Comparison of ENCODE assay signal across 9 mouse cellular contexts in genomic region chr10:70204505-70205399, GRCm38 (mm10). TPM values are rescaled to one million over a fixed set of nuclear protein-coding genes. Genes with fewer than 3 reads are reported as not detected.
DNase-seq lines count a peak whose midpoint lies in the region; ATAC-seq and TF ChIP-seq lines count a peak whose summit lies in the region.
"Had no signal": no experiment of that assay in that cellular context is flagged by ENCODE, and none has a peak within 500 bp of the region (broad histone marks: within the 10 kb centered on the region; RNA-seq: fewer than 3 reads in every experiment).

Mrln (plus strand) TSS chr10:70204664.

- TF ChIP-seq EP300 in lung, postnatal 0 days (IDR thresholded peaks at IDR 0.05) = 0 out of 2 replicates have a peak, but pooled peaks have one; percentile 20

- H3K27ac ChIP-seq in lung, postnatal 0 days (ENCODE audit: low read length) = 0 out of 2 replicates have a peak within 1 kb of the TSS, but pooled peaks have one; percentile 15
- peak within 1 kb of the TSS; percentile 2; the same call in 1 of the 2 replicates for H3K27ac ChIP-seq in stomach, embryonic 14.5 days (ENCODE audit: low read length)
- no peak within 1 kb of the TSS for H3K27ac ChIP-seq in midbrain, embryonic 14.5 days (replicated peaks; ENCODE audit: low read depth, low read length)
- H3K27ac ChIP-seq: hindbrain, embryonic 10.5 days; neural tube, embryonic 12.5 days had no signal

- DNase-seq in lung, postnatal 0 days (ENCODE audit: low spot score) = peak; percentile 75
- DNase-seq in lung, postnatal 14 days = no peak
- peak; percentile 87 for DNase-seq in cerebellum, adult 9-11 months
- DNase-seq in gastrocnemius, postnatal 36 days = no peak
- no peak for DNase-seq in midbrain, embryonic 14.5 days

- 38% methylated on average over 17 of the region's 17 CpGs for WGBS in lung, postnatal 0 days
- WGBS in stomach, embryonic 14.5 days = 21% methylated on average over 17 of the region's 17 CpGs
- WGBS in midbrain, embryonic 14.5 days = 76% methylated on average over 17 of the region's 17 CpGs

- H3K36me3 ChIP-seq in lung, postnatal 0 days (ENCODE audit: insufficient read depth, low read length) = no peaks in the 10 kb centered on the region
- no peaks in the 10 kb centered on the region for H3K36me3 ChIP-seq in stomach, embryonic 14.5 days (ENCODE audit: control insufficient read depth, insufficient read depth, low read length)
- no peaks in the 10 kb centered on the region for H3K36me3 ChIP-seq in midbrain, embryonic 14.5 days (ENCODE audit: control insufficient read depth, insufficient read depth, low read length)
- H3K36me3 ChIP-seq: hindbrain, embryonic 10.5 days; neural tube, embryonic 12.5 days had no signal

- no peaks in the 10 kb centered on the region for H3K4me1 ChIP-seq in lung, postnatal 0 days (ENCODE audit: insufficient read depth, low read depth, low read length)
- peaks cover 5% of the 10 kb centered on the region; the same call in 1 of the 2 replicates for H3K4me1 ChIP-seq in stomach, embryonic 14.5 days (ENCODE audit: control insufficient read depth, insufficient read depth, low read length)
- H3K4me1 ChIP-seq in midbrain, embryonic 14.5 days (ENCODE audit: control insufficient read depth, insufficient read depth, low read length) = 0 out of 2 replicates have a peak, but pooled peaks cover 2% of the 10 kb centered on the region
- H3K4me1 ChIP-seq: neural tube, embryonic 12.5 days had no signal

- H3K4me2 ChIP-seq in lung, postnatal 0 days (replicated peaks; ENCODE audit: low read depth, low read length) = 0 out of 2 replicates have a peak within 1 kb of the TSS, but pooled peaks have one; percentile 14
- H3K4me2 ChIP-seq in stomach, embryonic 14.5 days (replicated peaks; ENCODE audit: low read depth, low read length) = peak within 1 kb of the TSS; percentile 19; the same call in 1 of the 2 replicates
- no peak within 1 kb of the TSS for H3K4me2 ChIP-seq in midbrain, embryonic 14.5 days (ENCODE audit: low read length)
- H3K4me2 ChIP-seq: neural tube, embryonic 12.5 days had no signal

- no peaks in the 10 kb centered on the region for H3K9me3 ChIP-seq in lung, postnatal 0 days (ENCODE audit: low read length)
- no peaks in the 10 kb centered on the region for H3K9me3 ChIP-seq in stomach, embryonic 14.5 days (ENCODE audit: control insufficient read depth, low read depth, low read length)
- H3K9me3 ChIP-seq in midbrain, embryonic 14.5 days (ENCODE audit: control insufficient read depth, low read length) = no peaks in the 10 kb centered on the region
- H3K9me3 ChIP-seq: hindbrain, embryonic 10.5 days; neural tube, embryonic 12.5 days had no signal

- TF ChIP-seq CTCF in lung, postnatal 0 days (IDR thresholded peaks at IDR 0.05) = no peak

- peak; percentile 44; the same call in 1 of the 2 replicates for ATAC-seq in lung, postnatal 0 days
- ATAC-seq in stomach, embryonic 14.5 days (ENCODE audit: insufficient number of reproducible peaks, insufficient read depth, low FRiP score, low read depth) = peak; percentile 56; the same call in 1 of the 2 replicates
- ATAC-seq in inflammation-experienced regulatory T-cells, adult 6 months = no peak
- ATAC-seq in midbrain, embryonic 14.5 days (ENCODE audit: low FRiP score, low TSS enrichment) = no peak

- H3K27me3 ChIP-seq in lung, postnatal 0 days (replicated peaks; ENCODE audit: insufficient read depth, low read length) = no peaks in the 10 kb centered on the region
- H3K27me3 ChIP-seq in stomach, embryonic 14.5 days (ENCODE audit: control insufficient read depth, insufficient read depth, low read length) = no peaks in the 10 kb centered on the region
- H3K27me3 ChIP-seq in midbrain, embryonic 14.5 days (ENCODE audit: control insufficient read depth, insufficient read depth, low read length) = no peaks in the 10 kb centered on the region
- H3K27me3 ChIP-seq: neural tube, embryonic 12.5 days had no signal

- no peak within 1 kb of the TSS for H3K4me3 ChIP-seq in lung, postnatal 0 days (ENCODE audit: low read depth, low read length)
- no peak within 1 kb of the TSS for H3K4me3 ChIP-seq in stomach, embryonic 14.5 days (ENCODE audit: low read depth, low read length)
- H3K4me3 ChIP-seq in midbrain, embryonic 14.5 days (replicated peaks; ENCODE audit: low read depth, low read length) = no peak within 1 kb of the TSS
- H3K4me3 ChIP-seq: hindbrain, embryonic 10.5 days; neural tube, embryonic 12.5 days had no signal

- intact Hi-C loops in gastrocnemius, postnatal 36 days (cut with DNase I) = loop anchor here (10.0 kb wide), 1 partner anchor 350 kb away; no protein-coding TSS in a partner anchor

- no peak within 1 kb of the TSS for H3K9ac ChIP-seq in lung, postnatal 0 days (replicated peaks; ENCODE audit: low read depth)
- no peak within 1 kb of the TSS for H3K9ac ChIP-seq in stomach, embryonic 14.5 days (replicated peaks; ENCODE audit: low read depth, low read length)
- no peak within 1 kb of the TSS for H3K9ac ChIP-seq in midbrain, embryonic 14.5 days (replicated peaks; ENCODE audit: low read length)
- H3K9ac ChIP-seq: neural tube, embryonic 12.5 days had no signal

RNA-seq across cellular contexts. Expression of gene Mrln, which starts in this region (rescaled TPM):
- polyA plus RNA-seq in lung, postnatal 0 days (2015; fragmentation: Nextera tagmentation; extraction: Ambion mirVana) = 1.6 and 1.8 TPM in 2 replicates
- total RNA-seq in gastrocnemius, postnatal 36 days (2021) = 100 to 1,000 TPM; 116 to 137 TPM
- 1.0 and 1.5 TPM in 2 replicates for polyA plus RNA-seq in stomach, embryonic 14.5 days (2014; fragmentation: Nextera tagmentation; extraction: Ambion mirVana)
- not detected for polyA plus RNA-seq in inflammation-experienced regulatory T-cells, adult 6 months (2017; shearing (Covaris generic))
- polyA plus RNA-seq in midbrain, embryonic 14.5 days (2014; fragmentation: Nextera tagmentation; extraction: Ambion mirVana) = not detected in 2 replicates

Comparison
In these comparisons a context has a peak if more than half of its experiments do, and no peak if none do; other contexts are left out.
1. DNase-seq: peak in lung, postnatal 0 days (single experiment) and cerebellum, adult 9-11 months (single experiment); none in lung, postnatal 14 days (single experiment), gastrocnemius, postnatal 36 days (0 of 2) and midbrain, embryonic 14.5 days (single experiment).
2. ATAC-seq: peak in lung, postnatal 0 days (single experiment) and stomach, embryonic 14.5 days (single experiment); none in inflammation-experienced regulatory T-cells, adult 6 months (single experiment) and midbrain, embryonic 14.5 days (single experiment).